In the genomic region with DNA sequence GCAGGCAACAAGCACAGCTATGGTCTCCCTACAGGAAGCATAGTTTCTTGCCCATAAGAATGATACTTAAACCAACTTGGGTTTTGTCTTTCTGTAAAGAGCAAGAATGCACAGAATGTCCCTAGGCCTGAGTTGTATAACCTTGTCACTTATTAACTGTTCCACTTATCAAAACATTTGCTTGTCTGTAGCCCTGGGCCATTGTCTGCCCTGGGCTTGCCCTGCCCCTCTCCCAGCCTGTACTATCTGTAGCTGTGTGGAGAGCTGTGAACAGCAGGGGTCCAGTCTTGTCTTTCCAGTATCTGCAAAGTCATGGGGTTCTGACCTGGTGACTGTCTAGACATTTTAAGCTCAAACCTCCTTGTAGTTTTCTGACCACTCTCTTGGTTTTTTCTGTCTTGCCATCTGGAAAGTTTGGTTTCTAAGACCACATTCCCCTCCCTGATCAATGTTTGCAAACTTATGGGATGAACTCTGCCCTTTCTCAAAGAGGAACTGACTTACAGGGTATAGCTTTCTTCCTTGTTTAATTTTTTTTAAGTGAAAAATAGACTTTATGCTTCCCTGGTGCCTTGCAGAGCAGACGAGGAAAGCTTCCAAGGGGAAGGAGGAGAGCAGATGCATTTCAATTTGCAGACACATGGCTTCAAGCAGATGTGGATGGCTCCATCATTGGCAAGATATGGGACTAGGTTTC, we compare ENCODE assay signal across 20 mouse cellular contexts.
DNase-seq lines count a peak whose midpoint lies in the region; ATAC-seq lines count a peak whose summit lies in the region.
"Had no signal": no experiment of that assay in that cellular context is flagged by ENCODE, and none has a peak within 500 bp of the region (broad histone marks: within the 10 kb centered on the region; RNA-seq: fewer than 3 reads in every experiment).

No protein-coding gene starts in this region.

- peak; percentile 60; the same call in 1 of the 2 replicates for ATAC-seq in liver, embryonic 15.5 days (ENCODE audit: insufficient read depth)
- no peak for ATAC-seq in liver, embryonic 12.5 days
- 0 out of 2 replicates have a peak, but pooled peaks have one; percentile 49 for ATAC-seq in kidney, embryonic 16.5 days (ENCODE audit: low FRiP score, low TSS enrichment)
- no peak for ATAC-seq in frontal cortex, adult (ENCODE audit: low TSS enrichment)
- ATAC-seq: CD4-positive, CD25-positive, alpha-beta regulatory T cell, adult 4 months had no signal

- no peaks in the 10 kb centered on the region for H3K36me3 ChIP-seq in liver, embryonic 15.5 days (replicated peaks)
- no peaks in the 10 kb centered on the region for H3K36me3 ChIP-seq in liver, embryonic 12.5 days
- no peaks in the 10 kb centered on the region for H3K36me3 ChIP-seq in kidney, embryonic 16.5 days (ENCODE audit: insufficient read depth, low read length)
- H3K36me3 ChIP-seq: embryonic facial prominence, embryonic 15.5 days; forebrain, embryonic 10.5 days; hindbrain, embryonic 13.5 days had no signal

- H3K4me2 ChIP-seq in liver, embryonic 15.5 days, result no peak overlapping the region
- no peak overlapping the region for H3K4me2 ChIP-seq in liver, embryonic 12.5 days
- H3K4me2 ChIP-seq in kidney, embryonic 16.5 days (replicated peaks; ENCODE audit: low read depth, low read length), result no peak overlapping the region
- H3K4me2 ChIP-seq: embryonic facial prominence, embryonic 15.5 days; hindbrain, embryonic 13.5 days had no signal

- WGBS in liver, embryonic 15.5 days (ENCODE audit: insufficient replicate concordance), result 33% methylated on average over 1 of the region's 1 CpGs
- 36% methylated on average over 1 of the region's 1 CpGs for WGBS in liver, embryonic 12.5 days (ENCODE audit: insufficient replicate concordance)
- WGBS in kidney, embryonic 16.5 days, result 48% methylated on average over 1 of the region's 1 CpGs

- no peaks in the 10 kb centered on the region for H3K9me3 ChIP-seq in liver, embryonic 15.5 days (replicated peaks)
- H3K9me3 ChIP-seq in liver, embryonic 12.5 days (replicated peaks), result no peaks in the 10 kb centered on the region
- H3K9me3 ChIP-seq in kidney, embryonic 16.5 days (ENCODE audit: low read length), result no peaks in the 10 kb centered on the region
- H3K9me3 ChIP-seq: embryonic facial prominence, embryonic 15.5 days; forebrain, embryonic 10.5 days; hindbrain, embryonic 13.5 days had no signal

- H3K27ac ChIP-seq in liver, embryonic 15.5 days (replicated peaks), result no peak overlapping the region; the same call in 1 of the 2 replicates
- H3K27ac ChIP-seq in liver, embryonic 12.5 days, result no peak overlapping the region
- H3K27ac ChIP-seq in kidney, embryonic 16.5 days (ENCODE audit: low read length), result no peak overlapping the region
- H3K27ac ChIP-seq: embryonic facial prominence, embryonic 15.5 days; forebrain, embryonic 10.5 days; hindbrain, embryonic 13.5 days had no signal

- no peak overlapping the region for H3K9ac ChIP-seq in liver, embryonic 15.5 days
- H3K9ac ChIP-seq in liver, embryonic 12.5 days, result no peak overlapping the region
- no peak overlapping the region for H3K9ac ChIP-seq in kidney, embryonic 16.5 days (replicated peaks; ENCODE audit: low read length)
- H3K9ac ChIP-seq: embryonic facial prominence, embryonic 15.5 days; hindbrain, embryonic 13.5 days had no signal

- no peaks in the 10 kb centered on the region for H3K4me1 ChIP-seq in liver, embryonic 15.5 days (replicated peaks)
- H3K4me1 ChIP-seq in liver, embryonic 12.5 days, result no peaks in the 10 kb centered on the region
- H3K4me1 ChIP-seq in kidney, embryonic 16.5 days (ENCODE audit: insufficient read depth, low read length), result no peaks in the 10 kb centered on the region
- H3K4me1 ChIP-seq: embryonic facial prominence, embryonic 15.5 days; forebrain, embryonic 10.5 days; hindbrain, embryonic 13.5 days had no signal

- H3K4me3 ChIP-seq in liver, embryonic 15.5 days (replicated peaks), result no peak overlapping the region
- no peak overlapping the region for H3K4me3 ChIP-seq in liver, embryonic 12.5 days
- H3K4me3 ChIP-seq in kidney, embryonic 16.5 days (ENCODE audit: low read length), result no peak overlapping the region
- H3K4me3 ChIP-seq: embryonic facial prominence, embryonic 15.5 days; forebrain, embryonic 10.5 days; hindbrain, embryonic 13.5 days had no signal

- DNase-seq in embryo, embryonic 9.5 days (ENCODE audit: extremely low spot score), result peak; percentile 1
- DNase-seq in embryo, embryonic 10 days (ENCODE audit: low spot score), result no peak
- no peak for DNase-seq in left cerebral cortex, postnatal 10 days (ENCODE audit: extremely low spot score in 1 of 2, low spot score in 2 of 2)
- no peak for DNase-seq in gastrocnemius, postnatal 25 days
- DNase-seq: adrenal gland, postnatal 25 days; cerebellum, adult 9-10 months; gastrocnemius, postnatal 10 days; heart, postnatal 10 days; left cerebral cortex, postnatal 4 days; lung, adult 18-20 months; right cerebral cortex, adult 18-20 months; thymus, adult 2 months had no signal

- no peaks in the 10 kb centered on the region for H3K27me3 ChIP-seq in liver, embryonic 15.5 days
- H3K27me3 ChIP-seq in liver, embryonic 12.5 days (replicated peaks), result no peaks in the 10 kb centered on the region
- H3K27me3 ChIP-seq in kidney, embryonic 16.5 days (ENCODE audit: insufficient read depth, low read length), result no peaks in the 10 kb centered on the region
- H3K27me3 ChIP-seq: embryonic facial prominence, embryonic 15.5 days; hindbrain, embryonic 13.5 days had no signal

- intact Hi-C loops in left cerebral cortex, postnatal 10 days (cut with DNase I), result no loop called here

Comparison
In these comparisons a context has a peak if more than half of its experiments do, and no peak if none do; other contexts are left out.
1. ATAC-seq: peak in liver, embryonic 15.5 days (single experiment) and kidney, embryonic 16.5 days (single experiment); none in liver, embryonic 12.5 days (single experiment) and frontal cortex, adult (single experiment).